Mouse (Mus musculus) hindbrain, embryonic 16.5 days (tissue): ENCODE results near the gene Eef1a1. TPM values are rescaled to one million over a fixed set of nuclear protein-coding genes. Genes with fewer than 3 reads are reported as not detected.
"Not testable (repeated sequence)": the region's sequence is repeated elsewhere in the genome, so short reads cannot be mapped to it uniquely, and the experiment has no call there.

Experiments
- ATAC-seq: fragments of 200-750 bp; cut with Nextera tagmentation; 2 replicates; pipeline ENCODE4 v1.8.0; 2017; ENCODE audit warnings: moderate TSS enrichment, moderate library complexity
- H3K27ac ChIP-seq: fragments of 300-500 bp; sonication (generic); 2 replicates; pipeline ENCODE4 v1.5.1; 2014; ENCODE audit warnings: low read depth, mild to moderate bottlenecking, control low read depth, low read length, moderate library complexity
- H3K27me3 ChIP-seq: fragments of 300-500 bp; sonication (generic); replicated peaks from 2 replicates; pipeline ENCODE4 v1.6.1; 2014; ENCODE audit warnings: low read length; ENCODE audit not compliant: control insufficient read depth, insufficient read depth
- H3K36me3 ChIP-seq: fragments of 300-500 bp; sonication (generic); 2 replicates; pipeline ENCODE4 v1.6.1; 2014; ENCODE audit warnings: mild to moderate bottlenecking, low read length, moderate library complexity, mixed read lengths; ENCODE audit not compliant: control insufficient read depth, insufficient read depth
- H3K4me1 ChIP-seq: fragments of 300-500 bp; sonication (generic); 2 replicates; pipeline ENCODE4 v1.6.1; 2014; ENCODE audit warnings: low read depth, low read length; ENCODE audit not compliant: control insufficient read depth, insufficient read depth
- H3K4me2 ChIP-seq: fragments of 300-500 bp; sonication (generic); 2 replicates; pipeline ENCODE4 v1.6.1; 2014; ENCODE audit warnings: mild to moderate bottlenecking, low read length, control low read depth, moderate library complexity
- H3K4me3 ChIP-seq: fragments of 300-500 bp; sonication (generic); 2 replicates; pipeline ENCODE4 v1.5.1; 2014; ENCODE audit warnings: mild to moderate bottlenecking, low read length, control low read depth, moderate library complexity
- H3K9ac ChIP-seq: fragments of 300-500 bp; sonication (generic); 2 replicates; pipeline ENCODE4 v1.6.1; 2014; ENCODE audit warnings: low read depth, mild to moderate bottlenecking, control low read depth, low read length, moderate library complexity
- H3K9me3 ChIP-seq: fragments of 300-500 bp; sonication (generic); 2 replicates; pipeline ENCODE4 v1.6.1; 2014; ENCODE audit warnings: mild to moderate bottlenecking, low read length, moderate library complexity; ENCODE audit not compliant: control insufficient read depth
- WGBS: fragments of 180-500 bp; shearing (Covaris S2); extraction: QIAGEN DNeasy Blood & Tissue Kit; methylation state at CpG from one replicate; pipeline ENCODE4 v1.1.7; 2014; 5-methylcytosine and 5-hydroxymethylcytosine counted together
- polyA plus RNA-seq: library from polyadenylated mRNA; unstranded; fragments of >200 nt; fragmentation: Nextera tagmentation; extraction: Ambion mirVana; gene quantifications from 2 replicates; pipeline ENCODE4 v1.2.1, GENCODE M21; 2015

Gene Eef1a1
- polyA plus RNA-seq, 1 experiment from 2014 or later, result 2,954 TPM

GRCm38 (mm10) chr9:78527301-78527761, 38.4 kb upstream of the Eef1a1 start:
- Histone ChIP-seq H3K4me3 (peak overlapping the region; percentile 53), H3K4me1 (peaks cover 4% of the 10 kb centered on the region), H3K9me3 (no peaks in the 10 kb centered on the region), H3K4me2 (peak overlapping the region; percentile 96), H3K27ac (peak overlapping the region; percentile 88), H3K9ac (peak overlapping the region; percentile 70), H3K36me3 (no peaks in the 10 kb centered on the region), H3K27me3 (no peaks in the 10 kb centered on the region)
- under 1% methylated on average over 24 of the region's 24 CpGs for WGBS
- ATAC-seq, result peak; percentile 75

- Histone ChIP-seq H3K4me1 (peaks cover 4% of the 10 kb centered on the region), H3K4me3 (no peak overlapping the region), H3K36me3 (no peaks in the 10 kb centered on the region), H3K9ac (no peak overlapping the region), H3K27ac (no peak overlapping the region), H3K27me3 (no peaks in the 10 kb centered on the region), H3K9me3 (no peaks in the 10 kb centered on the region), H3K4me2 (no peak overlapping the region)
- WGBS, result 86% methylated on average over 2 of the region's 2 CpGs
- no peak for ATAC-seq
These were observed 37.3 kb upstream of the Eef1a1 start for GRCm38 (mm10) chr9:78526206-78526605.

GRCm38 (mm10) chr9:78525451-78526135, 36.6 kb upstream of the Eef1a1 start:
- Histone ChIP-seq H3K4me2 (no peak overlapping the region), H3K9me3 (no peaks in the 10 kb centered on the region), H3K4me3 (no peak overlapping the region), H3K27ac (no peak overlapping the region), H3K27me3 (no peaks in the 10 kb centered on the region), H3K4me1 (peaks cover 4% of the 10 kb centered on the region), H3K9ac (no peak overlapping the region), H3K36me3 (no peaks in the 10 kb centered on the region)
- 88% methylated on average over 17 of the region's 17 CpGs for WGBS
- no peak for ATAC-seq

- Histone ChIP-seq H3K4me3 (peak overlapping the region; percentile 53), H3K9ac (peak overlapping the region; percentile 70), H3K27ac (peak overlapping the region; percentile 79), H3K4me2 (peak overlapping the region; percentile 88), H3K27me3 (no peaks in the 10 kb centered on the region), H3K9me3 (no peaks in the 10 kb centered on the region), H3K4me1 (peaks cover 7% of the 10 kb centered on the region), H3K36me3 (no peaks in the 10 kb centered on the region)
- 29% methylated on average over 14 of the region's 14 CpGs for WGBS
- peak; percentile 3; the same call in 1 of the 2 replicates for ATAC-seq
These were observed 32.7 kb upstream of the Eef1a1 start for GRCm38 (mm10) chr9:78521689-78522088.

DNA sequence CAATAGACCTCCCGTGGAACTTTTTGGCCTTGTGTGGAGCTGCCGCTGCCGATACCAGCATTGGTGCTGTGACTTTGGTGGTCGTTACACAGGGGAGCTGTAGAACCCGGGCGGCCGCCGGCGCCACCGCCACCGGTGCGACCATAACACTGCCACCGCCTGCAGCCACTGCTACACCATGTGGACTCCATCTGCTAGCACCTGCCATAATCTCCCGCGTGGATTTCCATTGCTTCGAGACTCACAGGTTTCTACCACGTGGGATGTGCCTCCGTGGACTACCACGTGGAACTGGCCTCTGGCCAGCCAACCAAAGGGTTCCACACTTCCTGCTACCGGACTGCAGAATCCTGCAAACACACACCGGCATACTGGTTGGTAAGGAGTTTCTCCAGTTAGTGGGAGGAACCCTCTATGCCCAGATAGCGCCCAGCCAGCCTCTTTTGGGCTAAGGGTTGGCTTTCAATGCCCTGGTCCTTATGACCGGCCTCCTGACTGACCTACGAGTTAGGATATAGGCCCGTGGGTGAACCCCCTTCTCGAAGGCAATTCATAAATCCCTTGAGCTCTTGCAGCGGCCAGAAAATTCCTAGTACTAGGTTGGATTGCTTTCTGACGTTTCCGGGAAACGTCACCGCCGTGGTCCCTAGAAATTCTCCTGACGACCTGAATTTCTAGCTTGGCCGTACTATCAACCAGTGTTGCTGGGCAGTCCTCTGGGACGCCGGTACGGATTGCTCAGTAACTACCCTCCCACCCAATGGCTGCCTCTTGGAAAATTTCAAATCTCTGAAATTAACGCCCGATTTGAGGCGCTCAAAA, 32.0 kb upstream of the Eef1a1 start:
- peak; percentile 69 for ATAC-seq
- Histone ChIP-seq H3K9me3 (no peaks in the 10 kb centered on the region), H3K9ac (peak overlapping the region; percentile 70), H3K4me3 (peak overlapping the region; percentile 53), H3K36me3 (no peaks in the 10 kb centered on the region), H3K4me2 (peak overlapping the region; percentile 88), H3K4me1 (peaks cover 7% of the 10 kb centered on the region), H3K27ac (peak overlapping the region; percentile 79), H3K27me3 (no peaks in the 10 kb centered on the region)
- WGBS, result 2% methylated on average over 40 of the region's 40 CpGs

- H3K4me1 ChIP-seq, result peaks cover 7% of the 10 kb centered on the region
- H3K9ac ChIP-seq, result peak overlapping the region; percentile 70
- 7% methylated on average over 15 of the region's 15 CpGs for WGBS
- H3K4me3 ChIP-seq, result peak overlapping the region; percentile 53
- H3K9me3 ChIP-seq, result no peaks in the 10 kb centered on the region
- H3K27ac ChIP-seq, result peak overlapping the region; percentile 79
- no peaks in the 10 kb centered on the region for H3K36me3 ChIP-seq
- peak overlapping the region; percentile 88 for H3K4me2 ChIP-seq
- ATAC-seq, result peak; percentile 77
- H3K27me3 ChIP-seq, result no peaks in the 10 kb centered on the region
These were observed 31.3 kb upstream of the Eef1a1 start for GRCm38 (mm10) chr9:78520127-78520779.

GRCm38 (mm10) chr9:78517237-78517636, 28.3 kb upstream of the Eef1a1 start:
- 68% methylated on average over 3 of the region's 3 CpGs for WGBS
- H3K4me3 ChIP-seq, H3K4me2 ChIP-seq, H3K9me3 ChIP-seq, H3K9ac ChIP-seq, H3K27ac ChIP-seq, H3K36me3 ChIP-seq, H3K27me3 ChIP-seq, ATAC-seq, H3K4me1 ChIP-seq: not testable (repeated sequence)

- Histone ChIP-seq H3K4me3 (no peak overlapping the region), H3K27me3 (no peaks in the 10 kb centered on the region), H3K36me3 (no peaks in the 10 kb centered on the region), H3K9me3 (no peaks in the 10 kb centered on the region), H3K9ac (no peak overlapping the region), H3K27ac (no peak overlapping the region), H3K4me2 (no peak overlapping the region), H3K4me1 (peaks cover 7% of the 10 kb centered on the region)
- WGBS, result 75% methylated on average over 3 of the region's 3 CpGs
- no peak for ATAC-seq
These were observed 27.2 kb upstream of the Eef1a1 start for GRCm38 (mm10) chr9:78516125-78516524.

GRCm38 (mm10) chr9:78514681-78515080, 25.7 kb upstream of the Eef1a1 start:
- H3K36me3 ChIP-seq, result no peaks in the 10 kb centered on the region
- no peaks in the 10 kb centered on the region for H3K9me3 ChIP-seq
- no peak overlapping the region for H3K4me2 ChIP-seq
- H3K27me3 ChIP-seq, result no peaks in the 10 kb centered on the region
- no peak overlapping the region for H3K27ac ChIP-seq
- no peak for ATAC-seq
- no peaks in the 10 kb centered on the region; the same call in 1 of the 2 replicates for H3K4me1 ChIP-seq
- H3K9ac ChIP-seq, result no peak overlapping the region
- 79% methylated on average over 4 of the region's 4 CpGs for WGBS
- H3K4me3 ChIP-seq, result no peak overlapping the region
